Mouse (Mus musculus) heart, embryonic 15.5 days (tissue): ENCODE results near the gene Dennd6b. TPM values are rescaled to one million over a fixed set of nuclear protein-coding genes. Genes with fewer than 3 reads are reported as not detected.

Experiments used
- ATAC-seq: fragments of 200-750 bp; cut with Nextera tagmentation; replicated peaks from 2 replicates; pipeline ENCODE4 v1.8.0; 2017; ENCODE audit warnings: low read depth, moderate TSS enrichment; ENCODE audit not compliant: insufficient number of reproducible peaks, insufficient read depth, low FRiP score
- H3K27ac ChIP-seq: fragments of 300-500 bp; sonication (generic); 2 replicates; pipeline ENCODE4 v1.5.1; 2015; ENCODE audit warnings: mild to moderate bottlenecking, inconsistent platforms
- H3K27me3 ChIP-seq: fragments of 300-500 bp; sonication (generic); 2 replicates; pipeline ENCODE4 v1.6.1; 2015; ENCODE audit warnings: inconsistent platforms
- H3K36me3 ChIP-seq: fragments of 300-500 bp; sonication (generic); 2 replicates; pipeline ENCODE4 v1.6.1; 2015; ENCODE audit warnings: mild to moderate bottlenecking, inconsistent platforms
- H3K4me1 ChIP-seq: fragments of 300-500 bp; sonication (generic); replicated peaks from 2 replicates; pipeline ENCODE4 v1.6.1; 2015; ENCODE audit warnings: inconsistent platforms
- H3K4me2 ChIP-seq: fragments of 300-500 bp; sonication (generic); 2 replicates; pipeline ENCODE4 v1.6.1; 2015; ENCODE audit warnings: inconsistent platforms, mild to moderate bottlenecking, moderate library complexity
- H3K4me3 ChIP-seq: fragments of 300-500 bp; sonication (generic); 2 replicates; pipeline ENCODE4 v1.5.1; 2015; ENCODE audit warnings: mild to moderate bottlenecking, inconsistent platforms
- H3K9ac ChIP-seq: fragments of 300-500 bp; sonication (generic); 2 replicates; pipeline ENCODE4 v1.6.1; 2015; ENCODE audit warnings: mild to moderate bottlenecking, inconsistent platforms
- H3K9me3 ChIP-seq: fragments of 300-500 bp; sonication (generic); replicated peaks from 2 replicates; pipeline ENCODE4 v1.6.1; 2016; ENCODE audit warnings: inconsistent platforms
- WGBS: fragments of 180-500 bp; shearing (Covaris S2); methylation state at CpG from one replicate; pipeline ENCODE4 v1.1.7; 2015; ENCODE audit warnings: mixed read lengths; 5-methylcytosine and 5-hydroxymethylcytosine counted together
- polyA plus RNA-seq: library from polyadenylated mRNA; unstranded; fragments of >200 nt; fragmentation: Nextera tagmentation; extraction: Ambion mirVana; gene quantifications from 2 replicates; pipeline ENCODE4 v1.2.1, GENCODE M21; 2015

Gene Dennd6b
- polyA plus RNA-seq: 15.3 and 18.2 TPM in 2 replicates

GRCm38 (mm10) chr15:89196313-89196706 lies at the start of gene Dennd6b:
TSS of gene Dennd6b (minus strand) at chr15:89196496.
- H3K4me2 ChIP-seq: peak within 1 kb of the TSS; percentile 79
- peak within 1 kb of the TSS; percentile 98 for H3K9ac ChIP-seq
- peak within 1 kb of the TSS; percentile 99 for H3K27ac ChIP-seq
- H3K4me3 ChIP-seq: peak within 1 kb of the TSS; percentile 98
- ATAC-seq: peak; percentile 99
- H3K9me3 ChIP-seq: no peaks in the 10 kb centered on the region
- H3K36me3 ChIP-seq: no peaks in the 10 kb centered on the region
- H3K27me3 ChIP-seq: no peaks in the 10 kb centered on the region
- peaks cover 17% of the 10 kb centered on the region for H3K4me1 ChIP-seq
- WGBS: under 1% methylated on average over 38 of the region's 38 CpGs

GRCm38 (mm10) chr15:89241025-89241424 lies 44.7 kb upstream of the Dennd6b start:
- H3K9ac ChIP-seq: no peak overlapping the region
- no peak for ATAC-seq
- no peak overlapping the region for H3K27ac ChIP-seq
- no peak overlapping the region for H3K4me3 ChIP-seq
- WGBS: 70% methylated on average over 2 of the region's 2 CpGs
- no peak overlapping the region for H3K4me2 ChIP-seq
- H3K27me3 ChIP-seq: no peaks in the 10 kb centered on the region
- H3K4me1 ChIP-seq: peaks cover 8% of the 10 kb centered on the region
- no peaks in the 10 kb centered on the region for H3K9me3 ChIP-seq
- peaks cover 19% of the 10 kb centered on the region for H3K36me3 ChIP-seq

GRCm38 (mm10) chr15:89239751-89240392 lies 43.6 kb upstream of the Dennd6b start:
- ATAC-seq: no peak
- H3K9ac ChIP-seq: no peak overlapping the region

GRCm38 (mm10) chr15:89234052-89234451 lies 37.8 kb upstream of the Dennd6b start:
- Histone ChIP-seq H3K36me3 (0 out of 2 replicates have a peak, but pooled peaks cover 5% of the 10 kb centered on the region), H3K27me3 (no peaks in the 10 kb centered on the region), H3K27ac (no peak overlapping the region), H3K4me1 (peaks cover under 1% of the 10 kb centered on the region; the same call in 1 of the 2 replicates), H3K9me3 (no peaks in the 10 kb centered on the region), H3K9ac (no peak overlapping the region), H3K4me2 (no peak overlapping the region), H3K4me3 (no peak overlapping the region)
- ATAC-seq: no peak
- WGBS: 86% methylated on average over 4 of the region's 4 CpGs

More at GRCm38 (mm10) chr15:89239751-89240392, 43.6 kb upstream of the Dennd6b start:
- H3K4me3 ChIP-seq: no peak overlapping the region
- peaks cover 8% of the 10 kb centered on the region for H3K4me1 ChIP-seq
- peaks cover 14% of the 10 kb centered on the region for H3K36me3 ChIP-seq
- H3K27me3 ChIP-seq: no peaks in the 10 kb centered on the region
- WGBS: 47% methylated on average over 3 of the region's 3 CpGs
- no peaks in the 10 kb centered on the region for H3K9me3 ChIP-seq
- H3K27ac ChIP-seq: peak overlapping the region; percentile 68
- no peak overlapping the region for H3K4me2 ChIP-seq

GRCm38 (mm10) chr15:89233586-89233985 lies 37.3 kb upstream of the Dennd6b start:
- WGBS: 38% methylated on average over 2 of the region's 2 CpGs
- Histone ChIP-seq H3K4me2 (no peak overlapping the region), H3K9ac (no peak overlapping the region), H3K4me1 (no peaks in the 10 kb centered on the region), H3K4me3 (no peak overlapping the region), H3K27me3 (no peaks in the 10 kb centered on the region), H3K9me3 (no peaks in the 10 kb centered on the region), H3K27ac (no peak overlapping the region), H3K36me3 (0 out of 2 replicates have a peak, but pooled peaks cover 5% of the 10 kb centered on the region)
- no peak for ATAC-seq

GRCm38 (mm10) chr15:89215611-89216233 lies 19.4 kb upstream of the Dennd6b start:
- ATAC-seq: no peak
- Histone ChIP-seq H3K4me1 (peaks cover 23% of the 10 kb centered on the region), H3K4me2 (no peak overlapping the region), H3K36me3 (peaks cover 6% of the 10 kb centered on the region; the same call in 1 of the 2 replicates), H3K9me3 (no peaks in the 10 kb centered on the region), H3K27me3 (no peaks in the 10 kb centered on the region), H3K27ac (peak overlapping the region; percentile 41; the same call in 1 of the 2 replicates), H3K4me3 (no peak overlapping the region), H3K9ac (no peak overlapping the region)
- 73% methylated on average over 2 of the region's 2 CpGs for WGBS

GRCm38 (mm10) chr15:89214953-89215352 lies 18.7 kb upstream of the Dennd6b start:
- H3K4me1 ChIP-seq: peaks cover 25% of the 10 kb centered on the region
- H3K27me3 ChIP-seq: no peaks in the 10 kb centered on the region
- H3K9me3 ChIP-seq: no peaks in the 10 kb centered on the region
- H3K4me2 ChIP-seq: no peak overlapping the region
- no peak overlapping the region for H3K27ac ChIP-seq
- WGBS: 83% methylated on average over 3 of the region's 3 CpGs
- no peak overlapping the region for H3K9ac ChIP-seq
- no peak for ATAC-seq
- H3K4me3 ChIP-seq: no peak overlapping the region
- H3K36me3 ChIP-seq: peaks cover 6% of the 10 kb centered on the region; the same call in 1 of the 2 replicates

- Histone ChIP-seq H3K27ac (no peak overlapping the region), H3K27me3 (no peaks in the 10 kb centered on the region), H3K4me1 (peaks cover 28% of the 10 kb centered on the region), H3K4me3 (no peak overlapping the region), H3K9me3 (no peaks in the 10 kb centered on the region), H3K36me3 (peaks cover 6% of the 10 kb centered on the region; the same call in 1 of the 2 replicates), H3K4me2 (no peak overlapping the region), H3K9ac (no peak overlapping the region)
- ATAC-seq: no peak
- 68% methylated on average over 3 of the region's 3 CpGs for WGBS
Observed at GRCm38 (mm10) chr15:89213517-89213916, 17.2 kb upstream of the Dennd6b start.

GRCm38 (mm10) chr15:89212495-89212894 lies 16.2 kb upstream of the Dennd6b start:
- Histone ChIP-seq H3K36me3 (peaks cover 6% of the 10 kb centered on the region; the same call in 1 of the 2 replicates), H3K27ac (0 out of 2 replicates have a peak overlapping the region, but pooled peaks have one; percentile 93), H3K4me1 (peaks cover 28% of the 10 kb centered on the region), H3K9me3 (no peaks in the 10 kb centered on the region), H3K9ac (peak overlapping the region; percentile 99; the same call in 1 of the 2 replicates), H3K4me3 (peak overlapping the region; percentile 98), H3K27me3 (no peaks in the 10 kb centered on the region), H3K4me2 (peak overlapping the region; percentile 87)
- 72% methylated on average over 6 of the region's 6 CpGs for WGBS
- ATAC-seq: no peak

GRCm38 (mm10) chr15:89211716-89212461 lies 15.6 kb upstream of the Dennd6b start:
- Histone ChIP-seq H3K4me3 (peak overlapping the region; percentile 98), H3K36me3 (peaks cover 5% of the 10 kb centered on the region; the same call in 1 of the 2 replicates), H3K9me3 (no peaks in the 10 kb centered on the region), H3K4me2 (peak overlapping the region; percentile 87), H3K4me1 (peaks cover 28% of the 10 kb centered on the region), H3K9ac (peak overlapping the region; percentile 99), H3K27ac (peak overlapping the region; percentile 93), H3K27me3 (no peaks in the 10 kb centered on the region)
- peak; percentile 60 for ATAC-seq
- 3% methylated on average over 35 of the region's 35 CpGs for WGBS
